Mouse (Mus musculus): ENCODE measurements around the gene Whrn.

DNA sequence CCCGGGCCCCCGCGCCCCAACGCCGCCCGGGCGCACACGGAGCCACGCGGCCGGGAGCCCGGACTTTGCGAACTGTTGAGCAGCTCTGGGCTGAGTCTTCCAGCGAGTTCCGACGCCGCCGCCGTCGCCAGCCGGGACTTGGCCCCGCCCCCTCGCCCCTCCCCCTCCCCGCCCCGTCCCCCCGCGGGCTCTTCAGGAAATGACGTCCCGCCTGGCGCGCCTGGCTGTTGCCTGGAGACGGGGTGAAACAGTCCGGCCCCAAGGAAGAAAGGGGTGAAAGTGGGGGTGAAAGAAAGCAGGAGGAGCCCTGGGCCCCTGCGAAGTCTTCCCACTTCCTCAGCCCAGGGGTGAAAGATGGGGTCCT lies at the start of gene Whrn:
- TF ChIP-seq CTCF (IDR thresholded peaks at IDR 0.05; ENCODE audit: extremely low read depth, insufficient read depth, insufficient read length, insufficient replicate concordance) (no peak), POLR2A (IDR thresholded peaks at IDR 0.05; ENCODE audit: low read depth, low read length) (no peak)

Measured in spleen, adult 2 months (tissue).